Mouse (Mus musculus) liver, adult 2 months (tissue): ENCODE results near the gene Rufy4. TPM values are rescaled to one million over a fixed set of nuclear protein-coding genes. Genes with fewer than 3 reads are reported as not detected.

Experiments
- DNase-seq: peaks from one replicate; pipeline ENCODE4 v3.0.0-alpha.2; 2011; ENCODE audit warnings: low read depth, low spot score; ENCODE audit errors: extremely low read depth
- H3K27ac ChIP-seq: fragments of 200-500 bp; replicated peaks from 2 replicates; pipeline ENCODE4 v1.5.1; 2012; ENCODE audit warnings: low read depth, mild to moderate bottlenecking, control low read depth, inconsistent platforms, low read length; ENCODE audit not compliant: insufficient read depth
- H3K27me3 ChIP-seq: fragments of 200-500 bp; 2 replicates; pipeline ENCODE4 v1.6.1; 2012; ENCODE audit warnings: mild to moderate bottlenecking, moderate library complexity, low read length, inconsistent platforms; ENCODE audit not compliant: control insufficient read depth, insufficient read depth
- H3K36me3 ChIP-seq: fragments of 200-500 bp; 2 replicates; pipeline ENCODE4 v1.6.1; 2012; ENCODE audit warnings: low read length, inconsistent platforms; ENCODE audit not compliant: control insufficient read depth, insufficient read depth
- H3K4me1 ChIP-seq: fragments of 200-500 bp; 2 replicates; pipeline ENCODE4 v1.6.1; 2011; ENCODE audit warnings: low read length; ENCODE audit not compliant: control insufficient read depth, insufficient read depth
- H3K4me3 ChIP-seq: fragments of 200-500 bp; 2 replicates; pipeline ENCODE4 v1.5.1; 2011; ENCODE audit warnings: low read depth, mild to moderate bottlenecking, control low read depth, low read length, moderate library complexity; ENCODE audit not compliant: insufficient read depth
- H3K79me2 ChIP-seq: fragments of 200-500 bp; 2 replicates; pipeline ENCODE4 v1.6.1; 2012; ENCODE audit warnings: inconsistent platforms, mild to moderate bottlenecking, low read length, moderate library complexity; ENCODE audit not compliant: control insufficient read depth, insufficient read depth
- H3K9ac ChIP-seq: fragments of 200-500 bp; 2 replicates; pipeline ENCODE4 v1.6.1; 2012; ENCODE audit warnings: low read depth, mild to moderate bottlenecking, control low read depth, inconsistent platforms, low read length
- CTCF ChIP-seq: fragments of 200-500 bp; IDR thresholded peaks from 2 replicates; pipeline ENCODE4 v1.5.1; 2011; ENCODE audit warnings: low read depth, low read length, control low read depth
- POLR2A ChIP-seq: fragments of 200-500 bp; IDR thresholded peaks from 2 replicates; pipeline ENCODE4 v1.6.1; 2011; ENCODE audit warnings: low read length, control low read depth; ENCODE audit not compliant: insufficient read depth; ENCODE audit errors: extremely low read depth
- WGBS: fragments of 180-500 bp; shearing (Covaris S2); methylation state at CpG from one replicate; pipeline ENCODE4 v1.1.7; 2018; 5-methylcytosine and 5-hydroxymethylcytosine counted together
- polyA plus RNA-seq: library from polyadenylated mRNA; depleted of rRNA; stranded (reverse); fragments of >200 nt; gene quantifications from 2 replicates; pipeline ENCODE4 v1.2.3, GENCODE M21; 2012
- total RNA-seq: library from RNA; depleted of rRNA; stranded (reverse); fragments of >200 nt; gene quantifications from 2 replicates; pipeline ENCODE4 v1.2.3, GENCODE M21; 2014

Rufy4 gene
- total and polyA plus RNA-seq, 2 experiments: 0.32 to 0.37 TPM

- Histone ChIP-seq H3K27me3 (no peaks in the 10 kb centered on the region), H3K4me1 (no peaks in the 10 kb centered on the region), H3K27ac (no peak overlapping the region), H3K9ac (no peak overlapping the region), H3K79me2 (no peaks in the 10 kb centered on the region), H3K36me3 (no peaks in the 10 kb centered on the region), H3K4me3 (no peak overlapping the region)
- TF ChIP-seq CTCF (no peak), POLR2A (no peak)
- WGBS: 76% methylated on average over 6 of the region's 6 CpGs
- no peak for DNase-seq
These were observed 33.6 kb upstream of the Rufy4 start for GRCm38 (mm10) chr1:74091611-74092224.

- no peak overlapping the region for H3K27ac ChIP-seq
- H3K9ac ChIP-seq: no peak overlapping the region
- no peaks in the 10 kb centered on the region for H3K36me3 ChIP-seq
- no peak overlapping the region for H3K4me3 ChIP-seq
- H3K79me2 ChIP-seq: no peaks in the 10 kb centered on the region
- DNase-seq: no peak
- no peak for TF ChIP-seq POLR2A
- TF ChIP-seq CTCF: no peak
- H3K27me3 ChIP-seq: no peaks in the 10 kb centered on the region
- no peaks in the 10 kb centered on the region for H3K4me1 ChIP-seq
- WGBS: 51% methylated on average over 10 of the region's 10 CpGs
These were observed 33.1 kb upstream of the Rufy4 start for GRCm38 (mm10) chr1:74092242-74092641.

- no peak for DNase-seq
- Histone ChIP-seq H3K4me3 (no peak overlapping the region), H3K9ac (no peak overlapping the region), H3K27me3 (peaks cover 2% of the 10 kb centered on the region; the same call in 1 of the 2 replicates), H3K4me1 (no peaks in the 10 kb centered on the region), H3K36me3 (no peaks in the 10 kb centered on the region), H3K79me2 (no peaks in the 10 kb centered on the region), H3K27ac (no peak overlapping the region)
- TF ChIP-seq POLR2A (no peak), CTCF (no peak)
- WGBS: 80% methylated on average over 5 of the region's 5 CpGs
These were observed 31.9 kb upstream of the Rufy4 start for GRCm38 (mm10) chr1:74093447-74093846.

- Histone ChIP-seq H3K36me3 (no peaks in the 10 kb centered on the region), H3K4me3 (no peak overlapping the region), H3K27me3 (peaks cover 7% of the 10 kb centered on the region; the same call in 1 of the 2 replicates), H3K4me1 (peaks cover 2% of the 10 kb centered on the region; the same call in 1 of the 2 replicates), H3K9ac (no peak overlapping the region), H3K79me2 (no peaks in the 10 kb centered on the region), H3K27ac (no peak overlapping the region)
- DNase-seq: no peak
- TF ChIP-seq POLR2A (no peak), CTCF (no peak)
- whole genome bisulfite sequencing: 78% methylated on average over 7 of the region's 7 CpGs
These were observed 30.7 kb upstream of the Rufy4 start for GRCm38 (mm10) chr1:74094497-74095270.

- H3K79me2 ChIP-seq: no peaks in the 10 kb centered on the region
- no peak for DNase-seq
- no peak overlapping the region for H3K9ac ChIP-seq
- no peak overlapping the region for H3K4me3 ChIP-seq
- H3K27me3 ChIP-seq: peaks cover 7% of the 10 kb centered on the region; the same call in 1 of the 2 replicates
- no peak overlapping the region for H3K27ac ChIP-seq
- H3K4me1 ChIP-seq: peaks cover 2% of the 10 kb centered on the region; the same call in 1 of the 2 replicates
- H3K36me3 ChIP-seq: no peaks in the 10 kb centered on the region
- no peak for TF ChIP-seq POLR2A
- TF ChIP-seq CTCF: no peak
- WGBS: 63% methylated on average over 6 of the region's 6 CpGs
These were observed 30.0 kb upstream of the Rufy4 start for GRCm38 (mm10) chr1:74095296-74095695.

- Histone ChIP-seq H3K4me3 (no peak overlapping the region), H3K4me1 (peaks cover 2% of the 10 kb centered on the region; the same call in 1 of the 2 replicates), H3K36me3 (no peaks in the 10 kb centered on the region), H3K27ac (no peak overlapping the region), H3K27me3 (peaks cover 7% of the 10 kb centered on the region; the same call in 1 of the 2 replicates), H3K9ac (no peak overlapping the region), H3K79me2 (no peaks in the 10 kb centered on the region)
- no peak for DNase-seq
- TF ChIP-seq CTCF (no peak), POLR2A (no peak)
- 83% methylated on average over 3 of the region's 3 CpGs for WGBS
These were observed 29.6 kb upstream of the Rufy4 start for GRCm38 (mm10) chr1:74095728-74096127.
